Mouse (Mus musculus) testis, postnatal 10 days (tissue): ENCODE data around the gene Atp6v1b1.
"Not testable (repeated sequence)": the region's sequence is repeated elsewhere in the genome, so short reads cannot be mapped to it uniquely, and the experiment has no call there.

Source experiments
- DNase-seq: peaks from one replicate; pipeline ENCODE4 v3.0.0; 2021; ENCODE audit warnings: low spot score

The Atp6v1b1 gene

DNA sequence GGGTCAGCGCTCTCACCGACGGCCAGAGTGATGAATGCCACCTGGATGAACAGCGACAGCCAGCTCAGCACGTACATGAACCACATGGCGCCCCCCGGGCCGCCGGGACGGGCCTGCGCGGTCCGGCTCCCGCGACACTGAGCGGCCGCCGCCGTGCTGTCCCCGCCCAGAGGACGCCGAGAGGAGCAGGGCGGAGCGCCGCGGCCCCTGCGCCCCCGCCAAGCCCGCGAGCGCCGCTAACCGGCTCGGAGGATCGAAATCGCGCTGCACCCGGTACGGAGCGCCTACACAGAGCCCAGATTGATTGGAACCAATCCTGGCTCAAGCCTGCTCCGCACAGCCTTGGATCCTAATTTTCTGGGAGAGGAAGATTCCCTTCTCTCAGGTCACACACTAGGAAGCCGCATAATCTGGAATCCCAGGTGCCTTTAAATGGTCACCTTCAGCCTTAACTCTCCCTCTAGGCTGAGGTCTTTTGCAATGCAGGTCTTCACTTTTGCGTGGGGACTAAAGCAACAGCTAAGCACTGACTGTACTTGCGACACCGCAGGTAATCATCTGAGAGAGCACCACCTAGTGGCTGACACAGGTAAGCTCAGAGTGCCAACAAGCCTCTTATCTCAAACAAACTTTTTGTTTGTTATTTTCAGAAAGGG is 33.0 kb downstream of the Atp6v1b1 start, which contains the start of gene Tex261:
Tex261 (minus strand) TSS at position 176 of the 656 bp plus-strand sequence.
- DNase-seq: peak; percentile 94

DNA sequence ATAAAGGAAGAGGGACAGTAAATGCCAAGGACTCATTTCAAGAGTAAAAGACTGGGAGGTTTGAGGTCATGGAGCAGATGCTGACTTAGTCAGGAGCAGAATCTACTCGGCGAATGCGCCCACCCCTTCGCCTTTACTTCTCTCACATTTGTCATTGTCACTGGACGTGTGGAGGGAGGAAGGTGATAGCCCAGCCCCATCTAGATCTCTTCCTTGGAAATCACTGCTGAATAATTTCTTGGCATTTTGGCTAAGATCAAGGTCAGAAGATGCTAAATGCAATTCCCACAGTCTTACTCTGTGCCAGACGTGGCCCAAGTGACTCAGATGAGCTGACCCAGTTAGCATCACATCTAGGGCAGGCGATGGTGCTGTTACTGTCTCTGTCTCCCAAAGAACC is 35.5 kb downstream of the Atp6v1b1 start:
- DNase-seq: no peak

DNA sequence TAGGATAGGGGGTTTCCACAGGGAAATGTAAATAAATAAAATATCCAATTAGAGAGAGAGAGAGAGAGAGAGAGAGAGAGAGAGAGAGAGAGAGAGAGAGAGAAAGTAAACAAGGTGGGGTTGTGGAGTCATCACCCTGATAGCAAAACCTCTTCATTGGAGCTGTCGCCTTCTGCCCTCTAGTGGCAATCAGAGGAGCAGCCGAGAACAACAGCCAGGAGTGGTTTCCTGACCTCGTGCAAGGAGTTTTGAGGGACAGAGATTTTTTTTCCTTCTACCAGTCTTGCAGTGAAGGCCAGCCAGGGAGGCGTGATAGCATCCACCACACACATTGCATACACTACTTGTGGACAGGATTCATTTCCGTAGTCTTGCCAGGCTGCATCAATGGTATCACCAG is 36.2 kb downstream of the Atp6v1b1 start:
- DNase-seq: peak; percentile 61

DNA sequence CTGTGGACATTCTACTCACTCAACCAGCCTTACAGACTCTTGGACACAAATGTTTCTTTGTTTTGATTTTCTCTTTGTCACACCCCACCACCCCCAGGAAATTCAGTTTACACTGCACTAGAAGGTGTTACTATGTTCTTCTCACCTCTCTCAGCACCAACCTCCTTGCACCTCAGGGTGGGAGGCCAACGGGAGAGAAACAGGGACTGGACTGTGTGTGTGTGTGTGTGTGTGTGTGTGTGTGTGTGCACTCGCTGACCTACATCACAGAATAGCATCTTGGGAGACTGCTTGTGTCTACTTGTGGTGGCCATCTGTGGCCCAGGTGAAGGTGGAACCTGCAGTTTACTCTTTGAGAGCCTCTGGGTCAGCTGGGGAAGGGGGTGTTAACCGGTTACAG is 43.6 kb downstream of the Atp6v1b1 start:
- no peak for DNase-seq

DNA sequence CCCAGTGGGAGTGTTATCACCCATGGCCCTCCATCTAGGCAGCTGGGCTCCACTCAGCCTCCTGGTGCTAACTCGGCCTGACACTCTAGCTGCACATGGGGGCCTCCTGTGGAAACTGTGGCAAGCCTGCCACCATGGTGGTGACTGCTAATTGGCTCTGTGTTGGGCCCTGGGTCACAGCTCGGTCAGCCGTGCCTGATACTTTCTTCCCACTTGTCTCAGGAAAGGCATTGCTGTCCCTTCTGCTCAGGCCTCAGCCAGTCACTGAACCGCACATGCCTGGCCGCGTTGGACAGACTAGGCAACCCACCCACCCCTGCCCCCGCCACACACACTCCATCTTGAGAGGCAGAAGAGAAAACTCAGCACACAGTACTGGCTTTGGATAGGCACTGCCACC is 45.8 kb downstream of the Atp6v1b1 start:
- no peak for DNase-seq

DNA sequence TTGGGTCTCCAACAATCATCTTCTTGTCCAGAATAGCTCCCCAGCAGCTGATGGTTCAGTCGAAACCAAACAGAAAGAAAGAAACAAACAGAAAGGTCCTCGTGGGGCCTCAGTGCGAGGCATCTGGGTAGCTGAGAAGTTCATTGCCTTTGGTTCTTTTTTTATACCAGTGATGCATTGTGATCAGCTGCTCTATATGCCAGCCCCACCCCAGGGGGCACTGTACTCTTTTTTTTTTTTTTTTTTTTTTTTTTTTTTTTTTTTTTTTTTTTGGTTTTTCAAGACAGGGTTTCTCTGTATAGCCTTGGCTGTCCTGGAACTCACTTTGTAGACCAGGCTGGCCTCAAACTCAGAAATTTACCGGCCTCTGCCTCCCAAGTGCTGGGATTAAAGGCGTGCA is 47.7 kb downstream of the Atp6v1b1 start:
- DNase-seq: not testable (repeated sequence)

DNA sequence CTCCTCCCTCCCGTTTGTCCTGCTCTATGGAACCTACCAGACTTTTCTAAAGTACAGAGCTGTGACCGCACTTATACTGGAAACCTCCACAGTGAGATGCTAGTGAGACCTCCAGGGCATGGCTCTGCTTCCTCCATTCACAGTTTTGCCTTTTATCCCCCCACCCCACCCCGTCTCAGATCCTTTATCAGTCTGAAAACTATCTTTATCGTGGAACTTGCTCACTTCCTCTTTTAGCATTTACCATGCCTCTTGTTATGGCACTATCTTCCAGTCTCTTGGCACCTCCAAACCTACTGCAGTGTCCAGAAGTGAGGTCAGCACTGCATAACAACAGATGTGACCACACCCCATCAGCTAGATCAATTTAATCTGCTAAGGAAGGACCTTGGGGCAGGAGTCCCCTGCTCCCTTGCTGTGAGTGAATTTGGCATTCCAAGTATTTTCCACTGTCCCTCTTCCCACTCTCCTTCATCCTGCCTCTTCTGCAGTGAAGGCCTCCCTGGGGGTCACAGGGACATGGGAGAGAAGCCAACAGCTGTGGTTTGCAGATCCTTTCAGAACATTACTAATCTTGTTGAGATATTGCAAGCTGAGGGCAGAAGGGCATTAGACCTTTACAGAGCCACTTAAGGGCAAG is 48.6 kb downstream of the Atp6v1b1 start:
- no peak for DNase-seq

DNA sequence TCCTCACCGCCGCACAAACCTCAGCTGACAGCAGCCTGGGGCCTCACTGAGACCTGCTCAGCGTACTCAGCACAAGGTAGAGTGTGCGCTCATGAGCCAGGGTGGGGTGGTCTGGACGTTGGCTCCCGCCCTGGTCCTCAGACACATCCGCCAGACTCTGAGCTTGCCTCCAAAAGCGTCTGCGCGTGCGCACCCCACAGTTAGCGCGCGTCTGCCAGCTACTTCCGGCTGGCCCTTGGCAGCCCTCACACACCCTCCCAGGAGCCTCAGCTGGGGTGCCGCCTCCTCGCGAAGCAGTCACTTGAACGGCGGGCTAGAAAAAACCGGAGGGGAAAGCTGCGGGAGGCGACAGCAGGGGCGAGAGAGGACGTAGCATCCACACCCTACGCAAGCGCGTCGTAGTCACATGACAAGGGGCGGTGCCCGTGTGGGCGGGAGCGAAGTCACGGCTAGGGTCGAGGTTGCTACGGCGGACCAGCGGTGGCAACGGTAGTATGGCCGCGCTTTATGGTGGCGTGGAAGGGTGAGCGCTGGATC is 52.0 kb downstream of the Atp6v1b1 start, which contains the start of gene Nagk:
Nagk (plus strand) TSS at position 223 of the 537 bp plus-strand sequence.
- peak; percentile 96 for DNase-seq

DNA sequence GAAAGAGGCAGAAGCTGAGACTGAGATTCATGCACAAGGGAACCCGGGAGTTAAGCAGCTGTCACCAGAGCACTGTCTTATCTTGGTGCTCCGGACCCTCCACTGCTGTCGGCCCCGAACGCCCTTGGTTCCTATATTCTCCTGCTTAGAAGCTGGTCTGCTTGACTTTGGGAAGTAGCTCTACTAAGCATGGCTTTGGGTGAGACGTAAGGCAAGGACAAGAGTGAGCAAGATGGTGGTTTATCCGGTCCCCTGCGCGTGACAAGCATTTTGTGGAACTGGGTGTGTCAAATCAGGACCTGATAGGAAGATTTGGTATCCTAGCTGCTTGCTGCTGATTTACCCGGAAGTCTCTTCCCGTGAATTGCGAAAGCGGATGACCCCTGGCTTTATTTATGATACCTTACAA is 52.7 kb downstream of the Atp6v1b1 start:
- DNase-seq: no peak

DNA sequence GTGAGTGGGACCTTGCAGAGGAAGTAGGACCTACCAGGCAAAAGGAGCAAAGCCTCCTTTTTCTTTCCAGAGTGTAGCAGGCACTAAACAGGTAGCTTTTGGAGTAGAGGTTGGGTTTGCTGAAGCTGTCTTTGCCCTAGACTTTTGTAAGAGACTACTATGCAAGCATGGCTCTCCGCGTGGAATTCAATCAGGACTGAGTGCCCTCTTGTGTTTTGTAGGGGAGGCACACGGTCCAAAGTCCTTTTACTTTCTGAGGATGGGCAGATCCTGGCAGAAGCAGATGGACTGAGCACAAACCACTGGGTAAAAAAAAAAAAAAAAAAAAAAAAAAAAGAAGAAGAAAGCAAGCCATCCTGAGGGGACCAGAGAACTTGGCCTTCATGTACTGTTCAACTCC is 53.9 kb downstream of the Atp6v1b1 start:
- no peak for DNase-seq

DNA sequence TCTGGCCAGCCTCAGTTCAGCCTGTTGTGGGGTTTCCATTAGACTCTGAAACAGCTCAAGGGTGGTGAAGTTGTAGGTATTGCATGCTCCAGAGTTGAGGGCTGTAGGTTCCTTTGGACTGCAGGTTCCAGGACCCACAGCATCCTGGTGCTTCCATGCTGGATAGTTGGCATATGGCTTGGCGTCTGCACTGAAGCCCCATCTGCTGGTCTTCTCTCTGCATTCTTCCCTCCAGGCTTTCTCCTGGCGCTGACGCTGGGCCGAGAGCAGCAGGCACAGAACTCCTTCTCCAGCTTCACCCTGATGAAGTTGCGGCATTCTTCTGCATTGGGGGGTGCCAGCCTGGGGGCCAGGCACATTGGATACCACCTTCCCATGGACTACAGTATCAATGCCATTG is 59.2 kb downstream of the Atp6v1b1 start:
- no peak for DNase-seq

DNA sequence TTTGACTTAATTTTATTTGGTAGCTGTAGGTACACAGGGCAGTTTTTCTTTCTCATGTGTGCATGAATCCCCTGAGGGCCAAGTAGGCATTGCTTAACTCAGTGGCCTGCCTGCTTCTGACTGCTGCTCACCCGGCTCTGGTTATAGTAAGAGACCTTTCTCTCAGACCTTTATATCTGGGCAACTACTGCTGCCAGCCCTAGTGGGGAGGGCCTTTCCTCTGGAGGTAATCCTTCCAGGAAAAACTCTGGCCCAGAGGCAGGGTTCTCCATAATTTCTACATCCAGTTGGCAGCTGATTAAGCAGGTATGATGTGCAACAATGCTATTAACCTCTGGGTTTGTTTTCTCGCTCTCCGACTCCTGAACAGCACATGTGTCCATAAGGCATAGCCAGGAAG is 60.1 kb downstream of the Atp6v1b1 start:
- no peak for DNase-seq
